Mouse (Mus musculus) heart, embryonic 14.5 days (tissue): ENCODE data around the gene Bcas1. TPM values are rescaled to one million over a fixed set of nuclear protein-coding genes. Genes with fewer than 3 reads are reported as not detected.
A peak's percentile ranks its signal among the peaks of the same experiment; 100 is the strongest.
"Not testable (repeated sequence)": the region's sequence is repeated elsewhere in the genome, so short reads cannot be mapped to it uniquely, and the experiment has no call there.

ENCODE experiments used
- ATAC-seq: fragments of 200-750 bp; cut with Nextera tagmentation; 2 replicates; pipeline ENCODE4 v1.8.0; 2017; ENCODE audit warnings: low read depth, moderate TSS enrichment; ENCODE audit not compliant: insufficient number of reproducible peaks, insufficient read depth, low FRiP score
- H3K27ac ChIP-seq, 2 experiments: fragments of 200-500 bp in 1 of 2; fragments of 300-500 bp in 1 of 2; sonication (generic) in 1 of 2; replicated peaks in 1 of 2; 2 replicates each; pipeline ENCODE4 v1.5.1; 2012 to 2014; ENCODE audit warnings: low read depth in 2 of 2, low read length in 2 of 2, control low read depth in 1 of 2, mild to moderate bottlenecking in 1 of 2, mixed read lengths in 1 of 2; ENCODE audit not compliant: control insufficient read depth in 1 of 2, insufficient read depth in 1 of 2
- H3K27me3 ChIP-seq: fragments of 300-500 bp; sonication (generic); 2 replicates; pipeline ENCODE4 v1.6.1; 2014; ENCODE audit warnings: mild to moderate bottlenecking, low read length, control low read depth; ENCODE audit not compliant: control insufficient read depth, insufficient read depth
- H3K36me3 ChIP-seq: fragments of 300-500 bp; sonication (generic); 2 replicates; pipeline ENCODE4 v1.6.1; 2014; ENCODE audit warnings: mild to moderate bottlenecking, control low read depth, low read length, mixed read lengths; ENCODE audit not compliant: control insufficient read depth, insufficient read depth
- H3K4me1 ChIP-seq, 2 experiments: fragments of 200-500 bp in 1 of 2; fragments of 300-500 bp in 1 of 2; sonication (generic) in 1 of 2; 2 replicates each; pipeline ENCODE4 v1.6.1; 2012 to 2014; ENCODE audit warnings: low read length in 2 of 2, control low read depth in 1 of 2, mixed read lengths in 1 of 2; ENCODE audit not compliant: control insufficient read depth in 2 of 2, insufficient read depth in 2 of 2
- H3K4me2 ChIP-seq: fragments of 300-500 bp; sonication (generic); 2 replicates; pipeline ENCODE4 v1.6.1; 2014; ENCODE audit warnings: mild to moderate bottlenecking, low read length
- H3K4me3 ChIP-seq, 2 experiments: fragments of 200-500 bp in 1 of 2; fragments of 300-500 bp in 1 of 2; sonication (generic) in 1 of 2; 2 replicates each; pipeline ENCODE4 v1.5.1; 2012 to 2014; ENCODE audit warnings: low read length in 2 of 2, mild to moderate bottlenecking in 2 of 2, control low read depth in 1 of 2, low read depth in 1 of 2, moderate library complexity in 1 of 2; ENCODE audit not compliant: control insufficient read depth in 1 of 2, insufficient read depth in 1 of 2
- H3K9ac ChIP-seq: fragments of 300-500 bp; sonication (generic); 2 replicates; pipeline ENCODE4 v1.6.1; 2014; ENCODE audit warnings: mild to moderate bottlenecking, low read length
- H3K9me3 ChIP-seq: fragments of 300-500 bp; sonication (generic); 2 replicates; pipeline ENCODE4 v1.6.1; 2016; ENCODE audit warnings: low read length, control low read depth; ENCODE audit not compliant: control insufficient read depth
- WGBS: fragments of 180-500 bp; shearing (Covaris S2); extraction: QIAGEN DNeasy Blood & Tissue Kit; methylation state at CpG from one replicate; pipeline ENCODE4 v1.1.7; 2014; 5-methylcytosine and 5-hydroxymethylcytosine counted together
- polyA plus RNA-seq: library from polyadenylated mRNA; unstranded; fragments of >200 nt; fragmentation: Nextera tagmentation; extraction: Ambion mirVana; gene quantifications from 2 replicates; pipeline ENCODE4 v1.2.1, GENCODE M21; 2014

Gene Bcas1
- polyA plus RNA-seq, 1 experiment from 2014 or later: 0.43 TPM

DNA sequence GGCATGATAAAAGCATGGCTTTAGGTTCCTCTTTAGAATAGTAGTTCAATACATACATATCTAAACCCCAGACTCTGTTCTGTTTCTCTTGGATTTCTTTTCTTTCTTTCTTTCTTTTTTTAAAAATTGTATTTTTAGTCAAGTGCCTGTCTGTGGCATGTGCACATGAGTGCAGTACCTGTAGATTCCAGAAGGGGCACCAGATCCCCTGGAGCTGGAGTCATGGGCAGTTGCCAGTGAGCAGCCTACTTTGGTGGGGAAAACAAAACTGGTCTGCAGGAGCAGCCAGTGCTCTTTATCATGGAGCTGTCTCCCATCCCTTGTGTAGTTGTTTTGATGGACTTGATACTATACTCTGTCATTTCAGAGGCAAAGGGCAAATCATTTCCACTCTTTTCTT, 40.4 kb upstream of the Bcas1 start:
- ATAC-seq: no peak
- Histone ChIP-seq H3K4me1 (peaks cover 3 to 5% of the 10 kb centered on the region in 2 experiments; a peak in 1 of 4 replicates), H3K27me3 (peaks cover 81% of the 10 kb centered on the region), H3K9ac (no peak overlapping the region), H3K9me3 (0 out of 2 replicates have a peak, but pooled peaks cover 3% of the 10 kb centered on the region), H3K4me3 (no peak overlapping the region), H3K27ac (no peak overlapping the region), H3K36me3 (no peaks in the 10 kb centered on the region), H3K4me2 (no peak overlapping the region)

DNA sequence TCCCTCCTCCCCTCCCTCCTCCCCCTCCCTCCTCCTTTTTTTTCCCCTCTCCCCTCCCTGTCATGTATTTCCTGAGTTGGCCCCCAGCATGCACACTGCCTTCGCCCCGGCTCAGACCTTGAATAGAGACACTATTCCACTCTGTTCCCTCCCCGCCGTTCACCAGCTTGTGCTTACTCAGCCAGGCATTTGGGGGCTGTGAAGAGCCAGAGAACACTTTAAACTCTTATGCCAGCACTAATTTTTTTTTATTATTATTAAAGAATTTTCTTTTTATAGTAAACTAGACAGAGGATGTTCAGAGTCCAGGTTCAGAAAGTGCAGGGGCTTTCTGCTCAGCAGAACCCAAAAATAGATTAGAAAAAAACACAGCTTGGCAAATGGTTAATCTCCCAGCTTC, 37.2 kb upstream of the Bcas1 start:
- WGBS: 42% methylated on average over 4 of the region's 4 CpGs

DNA sequence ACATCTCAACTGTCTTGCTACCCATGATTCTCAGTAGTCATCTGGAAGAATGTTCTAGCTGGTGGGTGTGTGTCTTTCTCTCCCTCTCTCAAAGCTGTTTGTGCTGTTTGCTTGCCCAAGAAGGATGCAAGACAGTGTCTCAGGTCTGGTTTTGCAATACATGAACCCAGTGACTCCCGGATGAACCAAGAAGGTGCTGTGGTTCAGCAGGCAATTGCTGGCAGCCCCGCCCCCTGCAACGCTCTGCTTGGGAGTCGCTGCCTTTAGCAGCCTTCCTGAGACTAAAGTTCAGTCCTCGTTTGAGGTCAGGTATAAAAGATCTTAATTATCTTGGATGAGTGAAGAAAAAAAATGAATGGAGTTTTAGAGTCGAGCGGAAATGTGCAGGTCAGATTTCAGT, 34.0 kb upstream of the Bcas1 start:
- Histone ChIP-seq H3K27me3 (peaks cover 54% of the 10 kb centered on the region), H3K27ac (no peak overlapping the region)
- WGBS: 72% methylated on average over 7 of the region's 7 CpGs

More for the DNA sequence above, 37.2 kb upstream of the Bcas1 start:
- Histone ChIP-seq H3K9ac (no peak overlapping the region), H3K4me3 (no peak overlapping the region), H3K9me3 (0 out of 2 replicates have a peak, but pooled peaks cover 3% of the 10 kb centered on the region), H3K4me2 (no peak overlapping the region), H3K27me3 (peaks cover 73% of the 10 kb centered on the region), H3K36me3 (no peaks in the 10 kb centered on the region), H3K27ac (no peak overlapping the region), H3K4me1 (peaks cover 3 to 5% of the 10 kb centered on the region in 2 experiments; a peak in 1 of 4 replicates)
- no peak for ATAC-seq

DNA sequence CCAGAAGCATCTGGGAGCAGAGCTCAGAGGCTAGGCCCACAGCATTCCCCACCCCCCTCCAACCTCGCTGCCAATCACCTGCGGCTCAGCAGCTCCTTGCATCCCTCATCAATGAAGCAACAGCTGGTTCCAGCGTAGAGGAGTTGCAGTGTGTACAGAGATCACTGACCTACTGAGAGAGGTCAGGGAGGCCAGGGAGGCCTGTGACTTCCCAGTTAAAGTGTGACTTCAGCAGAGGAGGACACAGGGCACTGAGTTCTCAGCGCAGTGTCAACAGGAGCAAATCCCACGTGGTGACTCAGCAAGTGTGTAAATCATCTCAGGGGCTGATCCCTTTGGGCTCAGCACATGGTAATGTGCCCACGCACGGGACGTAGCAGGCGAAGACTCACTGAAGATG, 32.2 kb upstream of the Bcas1 start:
- WGBS: 62% methylated on average over 9 of the region's 9 CpGs
- no peak for ATAC-seq
- Histone ChIP-seq H3K9ac (no peak overlapping the region), H3K27ac (no peak overlapping the region), H3K4me3 (no peak overlapping the region), H3K4me1 (no peaks in the 10 kb centered on the region), H3K36me3 (no peaks in the 10 kb centered on the region), H3K4me2 (no peak overlapping the region), H3K9me3 (no peaks in the 10 kb centered on the region), H3K27me3 (peaks cover 57% of the 10 kb centered on the region)

More for the DNA sequence above, 34.0 kb upstream of the Bcas1 start:
- ATAC-seq: no peak
- H3K9me3 ChIP-seq: no peaks in the 10 kb centered on the region
- no peak overlapping the region for H3K4me2 ChIP-seq
- 0 out of 4 replicates have a peak, but pooled peaks cover 0 to 3% of the 10 kb centered on the region in 2 experiments for H3K4me1 ChIP-seq
- no peaks in the 10 kb centered on the region for H3K36me3 ChIP-seq
- H3K9ac ChIP-seq: no peak overlapping the region
- H3K4me3 ChIP-seq: no peak overlapping the region

DNA sequence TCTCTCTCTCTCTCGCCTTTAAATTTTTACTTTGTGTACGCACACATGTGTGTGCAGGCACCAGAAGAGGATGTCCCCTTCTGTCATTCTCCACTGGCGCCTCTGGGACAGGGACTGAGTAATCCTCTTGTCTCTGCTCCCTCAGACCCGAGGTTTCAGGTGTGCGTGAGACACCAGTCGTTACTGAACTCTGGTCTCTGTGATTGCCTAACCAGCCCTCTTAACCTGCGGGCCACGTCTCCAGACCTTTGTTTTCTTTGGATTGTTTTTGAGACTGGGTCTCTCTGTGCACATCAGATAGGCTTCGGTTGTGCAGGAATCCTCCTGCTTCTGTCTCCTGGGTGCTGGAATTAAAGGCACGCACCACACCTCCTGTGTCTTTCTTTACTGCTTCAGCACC, 31.5 kb upstream of the Bcas1 start:
- no peak overlapping the region for H3K4me2 ChIP-seq
- no peaks in the 10 kb centered on the region for H3K4me1 ChIP-seq
- H3K4me3 ChIP-seq: no peak overlapping the region
- 73% methylated on average over 9 of the region's 10 CpGs for WGBS
- H3K27ac ChIP-seq: no peak overlapping the region
- no peaks in the 10 kb centered on the region for H3K9me3 ChIP-seq
- no peaks in the 10 kb centered on the region for H3K36me3 ChIP-seq
- no peak for ATAC-seq
- H3K9ac ChIP-seq: no peak overlapping the region
- H3K27me3 ChIP-seq: peaks cover 62% of the 10 kb centered on the region

DNA sequence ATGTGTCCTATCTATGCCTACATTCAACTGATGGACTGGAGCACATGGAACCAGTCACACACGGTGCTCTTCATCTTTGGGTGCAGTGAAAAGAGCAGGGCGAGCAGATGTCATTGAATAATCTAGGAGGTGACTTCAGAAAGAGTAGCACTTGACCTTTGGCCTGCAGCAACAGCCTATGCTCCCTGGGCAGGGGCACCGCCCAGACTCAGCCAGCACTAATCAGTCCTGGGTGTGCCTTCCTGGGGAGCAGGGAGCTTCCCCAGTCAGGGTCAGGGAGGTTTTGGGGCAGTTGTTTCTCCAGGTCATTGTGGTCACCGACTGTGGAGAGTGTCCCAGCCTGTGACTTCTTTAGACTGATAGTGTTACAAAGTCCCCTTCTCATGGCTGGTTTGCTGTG, 26.2 kb upstream of the Bcas1 start:
- not testable (repeated sequence) for H3K9ac ChIP-seq, ATAC-seq, H3K9me3 ChIP-seq, H3K4me1 ChIP-seq, H3K4me3 ChIP-seq, H3K27ac ChIP-seq, H3K4me2 ChIP-seq, H3K36me3 ChIP-seq
- 26% methylated on average over 3 of the region's 4 CpGs for WGBS
- H3K27me3 ChIP-seq: peaks cover 52% of the 10 kb centered on the region

DNA sequence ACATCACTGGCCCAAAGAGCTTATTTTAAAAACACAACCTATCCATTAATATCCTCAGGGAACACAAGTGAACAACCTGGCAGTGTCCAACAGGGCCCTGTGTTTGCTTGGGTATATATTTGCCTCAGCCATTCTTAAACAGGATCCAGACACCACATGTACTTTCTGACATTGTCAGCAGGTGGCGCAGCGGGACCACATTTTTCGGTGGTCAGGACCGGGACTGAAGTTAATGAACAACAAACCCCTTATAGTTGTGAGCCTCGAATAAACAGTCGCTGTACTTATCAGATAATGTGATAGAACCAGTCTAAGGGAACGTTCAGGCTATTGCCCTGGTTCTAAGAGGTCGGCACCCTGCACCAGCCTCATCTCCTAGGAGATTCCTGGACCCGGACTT, 23.3 kb upstream of the Bcas1 start:
- Histone ChIP-seq H3K4me3 (no peak overlapping the region), H3K9me3 (no peaks in the 10 kb centered on the region), H3K27me3 (peaks cover 43% of the 10 kb centered on the region), H3K4me2 (0 out of 2 replicates have a peak overlapping the region, but pooled peaks have one; percentile 19), H3K4me1 (no peaks in the 10 kb centered on the region), H3K27ac (no peak overlapping the region), H3K36me3 (no peaks in the 10 kb centered on the region), H3K9ac (no peak overlapping the region)
- no peak for ATAC-seq
- 7% methylated on average over 9 of the region's 9 CpGs for WGBS

DNA sequence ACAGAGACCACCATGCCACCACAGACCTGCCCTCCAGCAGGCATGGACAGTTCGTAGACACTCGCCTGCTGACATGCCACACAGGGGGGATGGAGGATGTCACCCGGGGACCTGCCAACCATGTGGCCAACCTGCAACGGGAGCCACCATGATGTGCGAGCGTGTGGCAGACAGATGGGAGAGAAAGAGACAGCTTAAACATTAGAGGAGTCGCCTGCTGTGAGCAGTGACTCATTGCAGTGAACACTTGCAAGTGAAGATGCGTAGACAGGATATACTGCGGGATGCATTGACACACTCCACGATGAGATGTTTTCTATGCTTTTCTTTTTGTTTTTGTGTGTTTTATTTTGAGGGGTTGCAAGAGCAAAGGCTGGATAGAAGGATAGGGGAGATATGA, 20.0 kb upstream of the Bcas1 start:
- 64% methylated on average over 10 of the region's 10 CpGs for WGBS
- H3K4me3 ChIP-seq: no peak overlapping the region
- no peak overlapping the region for H3K4me2 ChIP-seq
- H3K36me3 ChIP-seq: no peaks in the 10 kb centered on the region
- H3K27me3 ChIP-seq: peaks cover 26% of the 10 kb centered on the region
- H3K27ac ChIP-seq: no peak overlapping the region
- no peaks in the 10 kb centered on the region for H3K9me3 ChIP-seq
- no peaks in the 10 kb centered on the region for H3K4me1 ChIP-seq
- no peak for ATAC-seq
- H3K9ac ChIP-seq: no peak overlapping the region
